Mouse (Mus musculus): ENCODE results near the gene Tmem35b.
"Not testable (repeated sequence)": the region's sequence is repeated elsewhere in the genome, so short reads cannot be mapped to it uniquely, and the experiment has no call there.

The Tmem35b gene
- long read RNA-seq, experiment 1, transcript Tmem35b-201 (3 exons, 1,120 nt) = major isoform, 24 of 27 reads
- long read RNA-seq, experiment 1, partial matches to known transcripts = 2 of 27 reads
- long read RNA-seq, experiment 1, other reads (novel, unspliced or antisense) = 1 of 27 reads
- long read RNA-seq, experiment 2, transcript Tmem35b-201 (3 exons, 1,120 nt) = major isoform, 31 of 34 reads
- long read RNA-seq, experiment 2, partial matches to known transcripts = 1 of 34 reads
- long read RNA-seq, experiment 2, other reads (novel, unspliced or antisense) = 2 of 34 reads

GRCm38 (mm10) chr4:127123391-127123790 is at the start of gene Tmem35b:
TSS of gene Tmem35b (plus strand) at chr4:127123691.
- intact Hi-C loops (cut with DNase I) = no loop called here

- intact Hi-C loops (cut with DNase I) = no loop called here
These were observed 48.6 kb upstream of the Tmem35b start for GRCm38 (mm10) chr4:127074915-127075314.

GRCm38 (mm10) chr4:127076875-127077548 is 46.5 kb upstream of the Tmem35b start, which contains the start of gene Zmym6:
TSS of gene Zmym6 (plus strand) at chr4:127077383.
- intact Hi-C loops (cut with DNase I) = no loop called here

GRCm38 (mm10) chr4:127080806-127081205 is 42.7 kb upstream of the Tmem35b start:
- intact Hi-C loops (cut with DNase I) = no loop called here

- intact Hi-C loops (cut with DNase I) = no loop called here
These were observed 40.4 kb upstream of the Tmem35b start for GRCm38 (mm10) chr4:127083131-127083530.

- intact Hi-C loops (cut with DNase I) = no loop called here
These were observed 37.7 kb upstream of the Tmem35b start for GRCm38 (mm10) chr4:127085761-127086160.

- intact Hi-C loops (cut with DNase I) = no loop called here
These were observed 32.3 kb upstream of the Tmem35b start for GRCm38 (mm10) chr4:127091188-127091587.

GRCm38 (mm10) chr4:127095090-127095489 is 28.4 kb upstream of the Tmem35b start:
- intact Hi-C loops (cut with DNase I) = no loop called here

- intact Hi-C loops (cut with DNase I) = not testable (repeated sequence)
These were observed 23.9 kb upstream of the Tmem35b start for GRCm38 (mm10) chr4:127099552-127099951.

GRCm38 (mm10) chr4:127107566-127107965 is 15.9 kb upstream of the Tmem35b start:
- intact Hi-C loops (cut with DNase I) = no loop called here

- intact Hi-C loops (cut with DNase I) = no loop called here
These were observed 12.9 kb upstream of the Tmem35b start for GRCm38 (mm10) chr4:127110570-127110969.

GRCm38 (mm10) chr4:127124331-127124730 is 840 bp downstream of the Tmem35b start:
- intact Hi-C loops (cut with DNase I) = no loop called here

- intact Hi-C loops (cut with DNase I) = no loop called here
These were observed 2.5 kb downstream of the Tmem35b start for GRCm38 (mm10) chr4:127125834-127126463.

- intact Hi-C loops (cut with DNase I) = no loop called here
These were observed 11.2 kb downstream of the Tmem35b start for GRCm38 (mm10) chr4:127134687-127135086.

GRCm38 (mm10) chr4:127137591-127137990 is 14.1 kb downstream of the Tmem35b start:
- intact Hi-C loops (cut with DNase I) = no loop called here

- intact Hi-C loops (cut with DNase I) = no loop called here
These were observed 15.0 kb downstream of the Tmem35b start for GRCm38 (mm10) chr4:127138486-127138885.

- intact Hi-C loops (cut with DNase I) = no loop called here
These were observed 26.5 kb downstream of the Tmem35b start for GRCm38 (mm10) chr4:127150031-127150430.

- intact Hi-C loops (cut with DNase I) = no loop called here
These were observed 29.9 kb downstream of the Tmem35b start for GRCm38 (mm10) chr4:127153345-127153744.

- intact Hi-C loops (cut with DNase I) = no loop called here
These were observed 32.3 kb downstream of the Tmem35b start for GRCm38 (mm10) chr4:127155757-127156156.

GRCm38 (mm10) chr4:127157746-127158145 is 34.3 kb downstream of the Tmem35b start:
- intact Hi-C loops (cut with DNase I) = no loop called here

- intact Hi-C loops (cut with DNase I) = no loop called here
These were observed 40.4 kb downstream of the Tmem35b start for GRCm38 (mm10) chr4:127163926-127164325.

GRCm38 (mm10) chr4:127167096-127167495 is 43.6 kb downstream of the Tmem35b start:
- intact Hi-C loops (cut with DNase I) = no loop called here

Data from adrenal gland (tissue).